Mouse (Mus musculus): ENCODE data around the gene Gm20479. TPM values are rescaled to one million over a fixed set of nuclear protein-coding genes. Genes with fewer than 3 reads are reported as not detected.

The Gm20479 gene
- total RNA-seq, 2 experiments from 2014 or later = not detected

DNA sequence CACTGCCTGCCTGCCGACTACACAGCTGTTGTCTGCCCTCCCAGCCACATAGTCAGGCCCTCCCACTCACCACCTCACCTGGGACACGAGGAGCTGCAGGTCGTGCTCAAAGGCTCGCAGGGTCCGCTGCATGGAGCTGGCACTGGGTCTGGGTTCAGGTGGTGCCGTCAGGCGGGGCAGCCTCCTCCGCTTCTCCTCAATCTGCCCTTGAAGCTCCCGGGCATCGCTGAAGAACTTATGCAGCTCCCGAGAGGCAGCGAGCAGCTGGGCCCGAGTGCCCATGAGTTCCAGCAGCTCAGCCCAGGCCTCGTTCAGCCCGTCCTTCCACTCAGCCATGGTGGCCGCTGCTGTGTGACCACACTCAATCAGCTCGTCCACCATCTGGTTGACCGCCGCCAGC lies 11.9 kb upstream of the Gm20479 start:
- no peak for DNase-seq (ENCODE audit: low spot score in 2 of 2)

DNA sequence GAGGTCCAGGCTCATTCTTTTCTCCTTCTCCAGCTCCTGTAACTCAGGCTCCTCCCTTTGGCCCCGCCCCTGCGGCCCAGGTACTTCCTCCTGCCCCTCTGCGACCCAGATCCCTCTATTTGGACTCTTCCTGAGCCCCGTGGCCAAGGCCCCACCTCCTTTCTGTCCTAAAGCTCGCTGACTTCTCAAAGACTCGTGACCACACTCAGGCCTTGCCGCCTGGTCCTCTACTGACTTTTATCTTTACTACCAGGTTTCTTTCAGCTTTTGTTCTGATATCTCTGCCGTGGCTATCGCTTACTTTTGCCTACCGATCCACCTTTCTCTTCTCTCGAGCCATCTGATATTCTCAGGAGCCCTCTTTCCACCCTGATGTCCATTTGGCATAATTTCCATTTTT lies 10.8 kb upstream of the Gm20479 start:
- no peak for DNase-seq (ENCODE audit: low spot score in 2 of 2)

DNA sequence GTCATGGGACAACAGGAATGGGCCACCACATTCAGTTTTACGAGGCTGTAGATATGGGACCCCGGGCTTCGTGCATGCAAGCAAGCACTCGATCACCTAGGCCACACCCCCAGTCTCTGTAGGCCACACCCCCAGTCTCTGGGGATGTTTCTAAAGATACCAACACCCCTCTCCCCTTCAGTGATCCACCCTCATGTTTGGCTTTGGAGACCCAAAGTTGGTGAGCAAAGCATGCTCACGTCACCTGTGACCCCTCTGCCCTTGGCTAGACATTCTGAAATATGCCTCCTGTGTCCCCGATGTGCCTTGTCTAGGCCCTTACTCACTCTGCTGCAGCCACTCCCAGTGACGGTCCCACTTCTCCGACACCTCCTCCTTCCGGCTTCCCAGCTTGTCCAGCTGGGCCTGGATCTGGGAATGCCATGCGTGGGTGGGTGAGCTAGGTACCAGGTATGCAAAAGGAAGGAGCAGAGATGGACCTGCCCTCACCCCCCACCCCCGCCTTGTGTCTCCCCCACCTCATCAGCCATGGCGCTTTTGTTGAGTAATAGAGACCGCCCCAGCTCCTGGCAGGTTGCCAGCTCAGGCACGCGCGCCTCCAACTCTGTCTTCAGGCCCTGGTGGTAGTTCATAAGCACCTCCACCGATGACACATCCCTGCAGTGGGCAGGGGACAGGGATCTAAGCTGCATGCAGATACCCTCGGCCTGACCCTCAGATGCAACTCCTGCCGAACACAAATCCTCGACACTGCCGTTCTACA lies 9.0 kb upstream of the Gm20479 start:
- DNase-seq (ENCODE audit: low spot score in 2 of 2) = no peak

DNA sequence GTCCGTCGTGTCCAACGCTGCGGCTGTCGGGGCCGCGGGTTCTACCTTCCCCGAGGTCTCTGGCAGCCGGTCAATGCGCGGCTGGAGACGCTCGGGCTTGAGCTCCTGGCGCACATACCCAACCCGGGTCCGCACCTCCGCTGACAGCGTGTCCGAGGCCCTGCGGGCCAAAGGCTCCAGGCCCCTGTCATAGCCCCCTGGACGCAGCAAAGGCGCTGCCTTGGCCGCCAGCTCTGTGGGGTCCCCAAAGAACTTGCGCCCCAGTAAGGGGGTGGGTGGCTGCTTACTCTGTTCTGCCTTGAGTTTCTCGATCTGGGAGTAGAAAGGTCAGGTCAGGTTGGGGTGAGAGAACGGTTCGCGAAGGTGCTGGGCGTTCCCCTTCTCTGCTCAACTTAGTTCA lies 7.2 kb upstream of the Gm20479 start:
- no peak for DNase-seq (ENCODE audit: low spot score in 2 of 2)

DNA sequence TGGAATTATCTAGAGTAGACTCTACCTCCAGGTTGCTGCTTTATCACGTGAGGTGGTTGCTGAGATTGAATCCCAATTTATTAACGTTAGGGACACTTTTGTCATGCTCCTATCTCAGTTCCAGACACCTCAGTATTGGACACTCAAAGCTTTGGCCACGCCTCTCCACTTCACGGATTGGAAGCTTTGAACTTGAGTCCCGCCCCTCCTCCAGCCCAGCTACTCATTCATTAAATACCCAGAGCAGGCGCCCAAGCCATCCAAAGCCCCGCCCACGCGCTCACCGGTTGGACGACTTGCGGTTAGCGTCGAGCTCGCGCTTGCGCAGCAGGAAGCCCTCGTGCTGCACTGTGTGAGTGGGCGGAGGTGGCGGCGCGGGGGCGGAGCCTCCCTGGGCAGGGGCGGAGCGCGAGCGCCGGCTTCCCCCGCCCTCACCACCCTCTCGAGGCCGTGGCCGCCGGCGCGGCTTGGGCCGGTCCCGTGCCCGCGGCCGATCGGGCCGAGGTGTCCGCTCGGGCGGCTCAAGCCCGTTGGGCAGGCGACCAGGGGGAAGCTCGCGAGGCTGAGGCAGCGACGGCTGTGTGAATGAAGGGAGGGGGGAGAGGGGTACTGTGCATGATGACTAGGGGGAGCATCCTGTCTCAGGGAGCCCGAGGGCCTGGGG lies 4.2 kb upstream of the Gm20479 start:
- DNase-seq (ENCODE audit: low spot score in 2 of 2) = peak; percentile 98 to 100

DNA sequence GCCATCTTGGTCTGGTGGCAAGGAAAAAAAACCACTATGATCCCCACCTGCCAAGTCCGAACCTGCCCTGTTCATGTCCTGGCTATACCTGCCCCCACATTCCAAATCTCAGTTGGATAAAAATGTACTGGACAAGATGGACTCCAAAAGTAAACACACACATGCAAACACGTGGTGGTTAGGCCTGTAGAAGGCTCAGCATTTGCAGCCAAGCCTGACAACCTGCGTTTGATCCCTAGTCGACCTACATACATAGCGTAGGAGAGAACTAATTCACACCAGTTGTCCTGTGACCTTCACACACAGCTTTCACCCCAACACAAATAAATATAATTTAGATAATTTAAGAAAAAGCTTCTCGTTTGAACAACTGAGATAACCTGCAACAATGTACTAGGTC lies 3.5 kb upstream of the Gm20479 start:
- no peak for DNase-seq (ENCODE audit: low spot score in 2 of 2)

DNA sequence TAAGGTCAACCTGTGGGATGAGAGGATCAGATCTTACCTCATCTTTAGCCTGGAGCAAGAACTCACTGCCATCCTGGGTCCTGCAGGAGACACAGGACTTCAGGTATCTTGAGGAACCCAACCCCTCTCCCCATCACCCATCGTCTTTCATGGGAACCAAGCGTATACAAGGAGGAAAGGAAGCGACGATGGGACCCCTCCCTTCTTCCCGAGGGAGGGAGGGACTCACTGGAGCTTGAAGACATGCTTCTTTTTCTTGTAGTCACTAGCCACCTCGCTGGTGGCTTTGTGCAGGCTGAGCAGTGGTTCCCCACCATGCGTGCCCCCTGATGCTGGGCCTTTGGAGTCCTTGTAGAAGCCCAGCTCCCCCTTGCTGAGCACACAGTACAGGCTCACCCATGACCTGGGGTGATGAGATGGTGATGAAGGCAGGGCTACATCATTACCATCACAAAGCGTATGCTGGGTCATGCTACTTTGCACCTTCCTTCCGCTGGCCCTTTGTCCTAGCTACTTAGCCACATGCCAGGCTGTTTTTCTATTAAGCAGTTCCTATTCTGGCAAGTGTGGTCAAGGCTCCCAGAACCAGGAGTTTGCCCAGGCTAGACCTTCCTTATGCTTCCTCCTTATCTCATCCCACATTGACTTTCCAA lies 2.6 kb upstream of the Gm20479 start:
- no peak for DNase-seq (ENCODE audit: low spot score in 2 of 2)

DNA sequence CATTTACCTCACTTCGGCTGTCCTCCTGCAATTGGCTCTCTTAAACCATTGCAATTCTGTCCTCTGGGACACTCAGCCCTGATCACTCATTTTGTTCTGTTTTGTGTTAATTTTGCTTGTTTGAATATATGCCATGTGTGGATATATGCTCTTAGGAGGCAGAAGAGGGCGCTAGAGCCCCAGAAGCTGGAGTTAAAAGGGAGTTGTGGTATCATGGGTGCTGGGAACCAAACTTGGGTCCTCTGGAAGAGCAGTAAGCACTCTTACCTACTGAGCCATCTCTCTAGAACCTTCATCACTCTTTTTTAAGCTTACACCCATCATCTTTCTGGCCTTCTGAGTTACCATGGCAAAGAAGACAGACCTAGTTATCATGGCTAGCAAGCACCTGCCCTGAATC lies 1.9 kb upstream of the Gm20479 start:
- DNase-seq (ENCODE audit: low spot score in 2 of 2) = no peak

DNA sequence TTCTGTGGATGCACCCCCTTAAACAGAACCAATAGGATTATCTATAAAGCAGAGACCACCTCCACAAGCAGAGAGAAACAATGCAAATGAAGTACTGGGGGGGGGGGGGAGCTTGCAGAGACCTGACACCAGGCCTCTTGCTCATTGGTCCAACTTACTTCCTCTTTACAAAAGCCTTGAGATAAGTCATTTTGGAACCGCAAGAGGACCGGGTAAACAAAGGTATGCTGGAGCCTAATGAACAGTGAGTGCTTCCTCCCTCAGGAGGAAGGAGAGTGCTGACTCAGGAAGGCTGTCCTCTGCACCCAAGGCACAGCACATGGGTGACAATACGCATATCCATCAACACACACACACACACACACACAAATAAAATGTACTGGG lies 368 bp upstream of the Gm20479 start:
- no peak for DNase-seq (ENCODE audit: low spot score in 2 of 2)

DNA sequence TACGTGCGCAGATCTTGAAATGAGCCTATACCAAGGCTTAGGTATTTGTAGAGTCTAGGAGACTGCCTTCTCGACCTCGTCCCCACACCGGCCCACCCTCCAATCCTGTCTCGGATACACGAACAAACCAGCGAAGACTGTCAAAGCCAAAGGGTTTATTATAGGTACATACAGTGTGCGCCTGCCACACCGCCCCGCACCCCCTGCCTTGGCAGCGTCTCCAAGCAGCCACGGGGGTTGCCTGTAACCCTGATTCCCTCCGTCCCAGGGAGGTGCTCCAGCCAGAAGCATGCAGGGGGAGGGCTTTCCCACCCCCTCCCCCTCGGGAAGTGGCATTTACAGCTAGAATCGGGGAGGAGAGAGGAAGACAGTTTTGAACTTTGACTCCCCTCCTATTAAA lies 971 bp downstream of the Gm20479 start:
- DNase-seq (ENCODE audit: low spot score in 2 of 2) = no peak

DNA sequence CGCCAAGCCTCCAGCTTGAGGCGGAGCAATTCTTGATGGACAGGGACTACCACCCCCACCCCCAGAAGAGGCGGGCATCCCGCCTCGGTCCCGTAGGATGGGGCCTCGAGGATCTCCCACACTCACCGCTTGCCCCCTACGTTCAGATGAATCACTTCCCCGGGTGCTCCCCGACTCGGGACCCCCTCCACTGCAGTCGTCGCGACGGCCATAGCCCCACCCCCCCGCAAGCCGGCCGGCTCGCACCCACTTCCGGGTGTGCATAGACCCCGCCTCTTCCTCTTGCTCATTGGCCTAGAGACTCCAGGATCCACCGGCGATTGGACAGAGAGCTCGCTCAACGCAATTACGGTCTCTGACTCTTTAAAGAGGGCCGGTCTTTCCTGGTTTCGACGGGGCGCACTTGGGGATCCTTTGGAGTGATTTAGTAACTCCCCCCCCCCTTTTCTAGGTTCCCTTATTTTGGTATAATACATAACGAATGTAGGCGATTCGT lies 1.4 kb downstream of the Gm20479 start, which contains the start of gene Shkbp1:
Gene Shkbp1, minus strand, starts transcription at position 275 of the 496 bp plus-strand sequence.
- peak; percentile 82 to 89 for DNase-seq (ENCODE audit: low spot score in 2 of 2)

DNA sequence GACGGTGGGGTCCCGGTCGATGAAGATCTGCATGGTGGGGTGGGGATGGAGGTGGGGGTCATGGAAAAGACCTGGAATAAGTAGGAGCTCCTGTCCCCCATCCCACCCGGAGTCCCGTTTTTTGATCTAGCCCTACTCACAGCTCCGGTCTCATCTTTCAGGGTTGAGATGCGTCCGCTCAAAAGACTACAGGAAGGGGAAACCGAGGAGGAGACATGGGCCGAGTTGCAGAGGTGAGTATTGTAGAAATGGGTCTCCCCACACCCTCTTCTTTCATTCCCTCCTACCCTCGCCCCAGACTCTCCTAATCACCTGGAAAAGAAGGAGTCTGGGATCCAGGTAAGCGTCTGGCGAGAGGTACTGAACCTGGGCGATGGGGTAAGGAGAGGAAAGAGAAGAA lies 2.0 kb downstream of the Gm20479 start:
- DNase-seq (ENCODE audit: low spot score in 2 of 2) = no peak

DNA sequence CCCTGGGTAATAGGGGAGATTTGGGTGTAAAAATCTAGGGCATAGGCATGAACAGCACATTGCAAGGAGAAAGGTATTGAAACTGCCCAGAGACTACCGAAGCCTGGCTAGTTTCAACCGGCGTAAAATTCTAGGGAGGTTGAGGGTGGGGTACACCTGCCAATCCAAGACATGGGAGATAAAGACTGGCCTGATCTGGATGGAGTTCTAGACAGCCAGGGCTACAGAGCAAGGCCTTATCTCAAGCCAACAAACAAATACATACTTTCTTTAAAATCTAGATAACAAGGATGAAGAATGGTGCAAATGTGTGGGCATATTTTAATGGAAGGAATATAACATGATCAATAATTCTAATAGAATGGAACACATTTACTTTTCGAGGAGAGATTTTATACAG lies 2.4 kb downstream of the Gm20479 start:
- no peak for DNase-seq (ENCODE audit: low spot score in 2 of 2)

DNA sequence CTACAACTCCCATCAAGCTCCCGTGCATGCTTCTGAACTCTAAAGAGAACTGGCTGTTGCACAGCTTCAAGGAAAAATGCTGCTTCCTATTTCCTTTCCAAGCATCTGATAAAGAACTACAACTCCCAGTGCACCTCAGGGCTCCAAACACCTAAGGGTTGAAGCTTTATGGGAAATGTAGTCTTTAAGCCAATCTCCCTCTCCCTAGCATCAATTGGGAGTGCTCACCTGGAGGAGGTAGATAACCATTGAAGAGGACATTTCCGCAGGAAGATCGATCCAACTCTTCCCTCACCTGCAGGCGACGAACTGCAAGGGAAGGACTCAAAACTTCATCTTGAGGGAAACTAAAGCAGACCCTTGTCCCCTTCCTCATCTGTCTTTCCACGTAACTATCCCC lies 3.1 kb downstream of the Gm20479 start:
- peak in 1 of 2 experiments; percentile 58 for DNase-seq (ENCODE audit: low spot score in 2 of 2)

DNA sequence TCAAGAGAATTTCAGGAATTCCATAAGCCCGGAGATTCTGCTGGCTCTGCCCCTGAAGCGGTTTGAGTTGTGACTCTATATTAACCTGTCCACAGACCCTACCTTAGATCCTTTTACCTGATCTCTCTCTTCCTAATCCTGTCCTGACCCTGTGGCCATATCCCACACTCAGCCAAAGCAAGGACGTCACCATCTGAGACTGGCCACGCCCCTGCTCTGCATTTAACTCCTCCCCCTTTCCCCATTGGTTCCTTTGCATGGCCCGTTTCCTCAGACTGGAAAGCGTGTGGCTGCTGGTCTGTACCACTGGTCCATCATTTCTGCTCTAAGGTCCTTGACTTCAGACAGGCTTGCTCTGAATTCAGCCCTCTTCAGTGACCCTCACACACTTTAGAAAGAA lies 11.8 kb downstream of the Gm20479 start:
- DNase-seq (ENCODE audit: low spot score in 2 of 2) = no peak

DNA sequence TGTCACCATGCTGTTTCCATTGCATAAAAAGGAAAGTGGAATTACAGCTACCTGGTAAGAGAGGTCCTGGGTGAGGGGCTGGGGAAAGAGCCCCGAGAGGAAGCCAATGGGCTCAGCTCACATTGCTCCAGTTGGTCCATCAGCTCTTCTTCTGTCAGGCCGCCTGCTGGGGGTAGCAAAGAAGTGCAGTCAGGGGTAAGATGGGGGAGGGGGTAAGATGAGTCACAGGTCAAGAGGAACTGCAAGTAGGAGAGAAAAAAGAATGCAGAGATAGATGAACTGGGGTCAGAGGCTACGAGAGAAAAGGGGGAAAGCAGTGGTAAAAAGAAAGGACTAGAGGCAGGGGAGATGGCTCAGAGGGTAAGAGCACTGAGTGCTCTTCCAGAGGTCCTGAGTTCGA lies 14.6 kb downstream of the Gm20479 start:
- DNase-seq (ENCODE audit: low spot score in 2 of 2) = no peak

DNA sequence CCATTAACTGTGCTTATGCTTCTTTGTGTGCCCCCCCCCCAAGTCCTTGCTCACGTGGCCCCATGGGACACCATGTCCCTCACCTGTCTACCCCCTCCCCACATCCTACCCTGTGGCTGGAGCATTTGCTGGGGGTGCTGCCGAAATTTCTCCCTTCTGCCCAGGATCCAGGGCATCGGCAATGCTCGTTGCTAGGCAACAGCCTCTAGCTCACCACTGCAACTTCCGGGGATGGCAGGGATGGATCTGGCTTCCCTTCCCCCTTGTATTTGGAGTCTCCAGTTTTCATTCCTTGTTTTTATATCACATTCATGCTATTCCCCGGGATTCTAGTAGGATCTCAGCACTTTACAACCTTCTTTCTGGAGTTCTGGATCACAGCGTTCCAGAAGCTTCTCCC lies 17.7 kb downstream of the Gm20479 start:
- peak in 1 of 2 experiments; percentile 78 for DNase-seq (ENCODE audit: low spot score in 2 of 2)

DNA sequence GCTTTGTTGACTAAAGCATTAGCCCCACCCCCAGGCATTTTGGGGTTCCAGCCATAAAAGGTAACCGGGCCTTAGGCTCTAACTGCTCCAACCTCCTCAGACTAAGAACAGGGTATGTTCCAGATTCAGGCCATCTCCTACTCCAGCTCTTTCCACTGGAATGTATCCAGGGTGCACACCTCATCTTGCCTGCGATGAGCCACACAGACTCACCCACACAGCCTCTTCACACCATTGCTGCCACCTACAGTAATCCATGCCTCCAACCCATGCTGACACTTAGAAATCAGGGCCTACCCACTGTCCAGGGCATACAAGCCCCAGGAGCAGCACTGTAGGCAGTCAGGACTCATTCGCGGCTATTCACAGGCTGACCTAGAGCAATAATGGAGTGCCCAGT lies 18.1 kb downstream of the Gm20479 start:
- no peak for DNase-seq (ENCODE audit: low spot score in 2 of 2)

DNA sequence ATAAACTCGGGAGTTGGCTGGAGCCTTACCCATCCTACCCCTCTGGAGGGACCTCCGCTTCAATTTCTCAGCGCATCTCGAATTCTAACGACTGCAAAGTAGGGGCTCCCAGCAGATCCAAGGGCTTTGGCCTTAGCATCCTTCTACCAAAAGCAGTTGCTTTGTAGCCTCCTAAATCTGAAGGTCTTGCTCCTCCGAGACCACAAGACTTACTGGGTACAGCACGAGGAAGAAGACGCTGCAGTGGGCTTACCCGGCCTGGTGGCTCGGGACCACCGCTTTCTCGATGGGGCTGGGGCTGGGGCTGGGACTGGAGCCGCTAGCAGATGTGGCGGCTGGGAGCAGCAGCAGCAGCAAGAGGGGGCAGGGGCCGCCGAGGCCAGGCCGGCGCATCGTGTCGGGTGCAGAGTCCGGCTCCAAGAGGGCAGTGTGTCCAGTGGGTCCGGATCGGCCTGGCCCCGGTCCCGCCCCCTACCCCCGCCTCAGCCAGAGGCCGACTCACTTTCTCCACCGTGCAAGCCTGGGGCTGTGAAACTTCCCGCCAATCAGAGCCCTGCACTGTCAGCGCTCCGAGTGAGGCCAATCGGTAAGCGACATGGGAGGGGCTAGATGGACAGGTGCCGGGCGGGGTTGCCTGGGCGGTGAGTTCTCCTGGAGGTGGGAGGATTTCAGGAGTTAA lies 19.9 kb downstream of the Gm20479 start, which contains the start of gene Ltbp4:
Gene Ltbp4, minus strand, starts transcription at position 518 of the 679 bp plus-strand sequence.
- no peak for DNase-seq (ENCODE audit: low spot score in 2 of 2)

DNA sequence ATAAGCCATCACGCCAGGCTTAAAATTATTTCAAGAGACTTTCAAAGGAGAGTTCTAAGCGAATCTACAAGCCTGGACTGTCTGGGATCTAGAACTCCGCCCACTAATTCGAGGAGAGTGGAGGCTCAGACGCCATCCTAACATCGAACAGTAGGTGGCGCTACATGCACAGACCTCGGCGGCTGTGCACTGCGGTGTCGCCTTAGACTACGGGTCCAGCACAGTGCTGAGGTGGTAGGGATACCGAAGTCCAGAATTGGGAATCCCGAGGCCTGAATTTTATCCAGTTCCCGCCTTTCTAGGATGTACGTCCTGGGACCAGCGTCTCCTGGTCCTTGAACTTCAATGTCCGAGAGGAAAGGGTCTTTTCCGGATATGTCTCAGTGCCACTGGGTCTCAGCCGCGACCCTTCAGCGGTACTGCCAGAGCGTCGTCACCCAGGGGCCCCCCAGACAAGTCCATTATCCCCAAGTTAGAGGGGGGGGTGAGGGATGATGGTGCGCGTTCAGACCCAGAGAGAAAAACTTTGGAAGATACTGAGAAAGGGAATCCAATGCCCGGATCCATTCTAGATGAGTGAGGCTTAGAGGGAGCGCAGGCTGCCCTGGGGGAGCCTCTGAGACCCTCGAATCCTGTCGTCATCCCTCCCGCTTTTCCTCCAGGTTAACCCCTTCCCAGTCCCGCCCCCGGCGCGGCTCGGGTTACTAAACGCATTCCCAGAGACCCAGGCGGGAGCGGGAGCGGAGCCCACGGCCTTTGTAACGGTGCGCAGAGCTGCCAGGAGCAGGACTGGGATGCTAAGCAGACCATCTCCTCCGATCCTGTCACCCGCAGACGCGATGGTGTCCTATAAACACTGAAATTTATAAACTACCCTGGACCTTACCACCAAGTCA lies 21.0 kb downstream of the Gm20479 start:
- DNase-seq (ENCODE audit: low spot score in 2 of 2) = peak; percentile 91 to 93

Measured in layer of hippocampus, postnatal 14 days (tissue).